Mouse (Mus musculus): Measurements from ENCODE around the gene Setd5. TPM values are rescaled to one million over a fixed set of nuclear protein-coding genes. Genes with fewer than 3 reads are reported as not detected.

The Setd5 gene
- polyA plus RNA-seq, 1 experiment from 2014 or later = 75.6 TPM

GRCm38 (mm10) chr6:113184866-113185525, 107.8 kb downstream of the Setd5 start:
- 70% methylated on average over 21 of the region's 21 CpGs for WGBS
- Histone ChIP-seq H3K27me3 (ENCODE audit: control insufficient read depth, insufficient read depth, low read depth, low read length) (no peaks in the 10 kb centered on the region), H3K9me3 (ENCODE audit: control insufficient read depth, low read length) (no peaks in the 10 kb centered on the region), H3K27ac (ENCODE audit: low read length) (no peak overlapping the region), H3K4me3 (ENCODE audit: low read length) (no peak overlapping the region), H3K4me2 (ENCODE audit: low read depth, low read length) (no peak overlapping the region), H3K36me3 (ENCODE audit: control insufficient read depth, insufficient read depth, low read length) (no peaks in the 10 kb centered on the region), H3K9ac (ENCODE audit: low read length) (no peak overlapping the region), H3K4me1 (replicated peaks; ENCODE audit: control insufficient read depth, insufficient read depth, low read length) (no peaks in the 10 kb centered on the region)
- no peak for ATAC-seq (ENCODE audit: low read depth)

GRCm38 (mm10) chr6:113193765-113194460, 116.7 kb downstream of the Setd5 start:
- peaks cover 28% of the 10 kb centered on the region for H3K27me3 ChIP-seq (ENCODE audit: control insufficient read depth, insufficient read depth, low read depth, low read length)
- H3K9ac ChIP-seq (ENCODE audit: low read length) = no peak overlapping the region
- H3K9me3 ChIP-seq (ENCODE audit: control insufficient read depth, low read length) = no peaks in the 10 kb centered on the region
- peak overlapping the region; percentile 69 for H3K4me2 ChIP-seq (ENCODE audit: low read depth, low read length)
- no peak for ATAC-seq (ENCODE audit: low read depth)
- H3K27ac ChIP-seq (ENCODE audit: low read length) = no peak overlapping the region
- no peaks in the 10 kb centered on the region for H3K36me3 ChIP-seq (ENCODE audit: control insufficient read depth, insufficient read depth, low read length)
- no peak overlapping the region for H3K4me3 ChIP-seq (ENCODE audit: low read length)
- peaks cover 3% of the 10 kb centered on the region; the same call in 1 of the 2 replicates for H3K4me1 ChIP-seq (replicated peaks; ENCODE audit: control insufficient read depth, insufficient read depth, low read length)
- WGBS = 3% methylated on average over 46 of the region's 46 CpGs

GRCm38 (mm10) chr6:113194517-113194840, 117.3 kb downstream of the Setd5 start:
- Histone ChIP-seq H3K27me3 (ENCODE audit: control insufficient read depth, insufficient read depth, low read depth, low read length) (peaks cover 28% of the 10 kb centered on the region), H3K4me1 (replicated peaks; ENCODE audit: control insufficient read depth, insufficient read depth, low read length) (peaks cover 3% of the 10 kb centered on the region; the same call in 1 of the 2 replicates), H3K4me2 (ENCODE audit: low read depth, low read length) (peak overlapping the region; percentile 69), H3K9me3 (ENCODE audit: control insufficient read depth, low read length) (no peaks in the 10 kb centered on the region), H3K27ac (ENCODE audit: low read length) (no peak overlapping the region), H3K4me3 (ENCODE audit: low read length) (peak overlapping the region; percentile 53), H3K9ac (ENCODE audit: low read length) (no peak overlapping the region), H3K36me3 (ENCODE audit: control insufficient read depth, insufficient read depth, low read length) (no peaks in the 10 kb centered on the region)
- 0 out of 2 replicates have a peak, but pooled peaks have one; percentile 12 for ATAC-seq (ENCODE audit: low read depth)
- WGBS = 4% methylated on average over 5 of the region's 5 CpGs

GRCm38 (mm10) chr6:113194841-113195595, 117.9 kb downstream of the Setd5 start, which contains the start of gene Lhfpl4:
Lhfpl4 (minus strand) TSS chr6:113195384.
- peaks cover 28% of the 10 kb centered on the region for H3K27me3 ChIP-seq (ENCODE audit: control insufficient read depth, insufficient read depth, low read depth, low read length)

DNA sequence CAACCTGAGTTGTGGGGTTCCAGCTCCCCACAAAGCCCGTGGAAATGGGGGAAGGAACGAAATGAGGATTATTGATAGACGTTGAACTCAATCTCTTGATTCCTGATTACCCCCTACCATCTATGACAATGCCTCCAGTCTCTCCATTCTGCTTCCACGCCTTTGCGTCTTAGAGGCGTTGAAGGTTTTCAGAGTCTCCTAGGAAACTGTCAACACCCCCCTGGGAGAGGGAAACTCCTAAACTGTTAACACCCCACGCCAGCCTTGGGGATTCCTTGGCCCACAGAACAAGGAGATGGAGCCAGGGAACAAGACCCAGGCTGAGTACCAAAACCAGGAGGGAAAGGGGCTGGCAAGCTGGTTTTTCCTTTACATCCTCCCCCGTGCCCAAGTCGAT, 118.4 kb downstream of the Setd5 start:
- Histone ChIP-seq H3K4me2 (ENCODE audit: low read depth, low read length) (peak overlapping the region; percentile 69), H3K27ac (ENCODE audit: low read length) (no peak overlapping the region), H3K9me3 (ENCODE audit: control insufficient read depth, low read length) (no peaks in the 10 kb centered on the region), H3K4me1 (replicated peaks; ENCODE audit: control insufficient read depth, insufficient read depth, low read length) (peaks cover 3% of the 10 kb centered on the region; the same call in 1 of the 2 replicates), H3K4me3 (ENCODE audit: low read length) (peak overlapping the region; percentile 53), H3K9ac (ENCODE audit: low read length) (no peak overlapping the region), H3K36me3 (ENCODE audit: control insufficient read depth, insufficient read depth, low read length) (no peaks in the 10 kb centered on the region), H3K27me3 (ENCODE audit: control insufficient read depth, insufficient read depth, low read depth, low read length) (peaks cover 28% of the 10 kb centered on the region)
- ATAC-seq (ENCODE audit: low read depth) = no peak
- WGBS = 13% methylated on average over 9 of the region's 9 CpGs

More at GRCm38 (mm10) chr6:113194841-113195595, 117.9 kb downstream of the Setd5 start, which contains the start of gene Lhfpl4:
- H3K9ac ChIP-seq (ENCODE audit: low read length) = peak within 1 kb of the TSS; percentile 47; the same call in 1 of the 2 replicates
- H3K4me2 ChIP-seq (ENCODE audit: low read depth, low read length) = peak within 1 kb of the TSS; percentile 69
- H3K4me3 ChIP-seq (ENCODE audit: low read length) = peak within 1 kb of the TSS; percentile 53
- no peaks in the 10 kb centered on the region for H3K9me3 ChIP-seq (ENCODE audit: control insufficient read depth, low read length)
- H3K4me1 ChIP-seq (replicated peaks; ENCODE audit: control insufficient read depth, insufficient read depth, low read length) = peaks cover 3% of the 10 kb centered on the region; the same call in 1 of the 2 replicates
- no peaks in the 10 kb centered on the region for H3K36me3 ChIP-seq (ENCODE audit: control insufficient read depth, insufficient read depth, low read length)
- 1% methylated on average over 28 of the region's 66 CpGs for WGBS
- ATAC-seq (ENCODE audit: low read depth) = peak; percentile 38; the same call in 1 of the 2 replicates
- H3K27ac ChIP-seq (ENCODE audit: low read length) = no peak within 1 kb of the TSS

Other genes with a start within 250 kb of the Setd5 start
- 2.2 and 3.3 TPM in 2 replicates for gene Srgap3, start 130.1 kb upstream of the Setd5 start, polyA plus RNA-seq (2015; fragmentation: Nextera tagmentation; extraction: Ambion mirVana)
- 43.7 TPM in 2 replicates for gene Thumpd3, start 31.1 kb upstream of the Setd5 start, polyA plus RNA-seq (2015; fragmentation: Nextera tagmentation; extraction: Ambion mirVana)
- gene Lhfpl4, start 118.0 kb downstream of the Setd5 start, polyA plus RNA-seq (2015; fragmentation: Nextera tagmentation; extraction: Ambion mirVana) = 0.54 and 0.89 TPM in 2 replicates
- gene Mtmr14, start 160.5 kb downstream of the Setd5 start, polyA plus RNA-seq (2015; fragmentation: Nextera tagmentation; extraction: Ambion mirVana) = 35.4 and 36.5 TPM in 2 replicates
- gene Cpne9, start 204.9 kb downstream of the Setd5 start, polyA plus RNA-seq (2015; fragmentation: Nextera tagmentation; extraction: Ambion mirVana) = 0.10 TPM in 1 of 2 replicates, not detected in the other
- gene Brpf1, start 229.8 kb downstream of the Setd5 start, polyA plus RNA-seq (2015; fragmentation: Nextera tagmentation; extraction: Ambion mirVana) = 16.6 and 19.1 TPM in 2 replicates
- gene Ogg1, start 249.6 kb downstream of the Setd5 start, polyA plus RNA-seq (2015; fragmentation: Nextera tagmentation; extraction: Ambion mirVana) = 16.1 and 17.6 TPM in 2 replicates

Data from lung, embryonic 16.5 days (tissue).